Mouse (Mus musculus) midbrain, embryonic 12.5 days (tissue): ENCODE data around the gene Vwa7. TPM values are rescaled to one million over a fixed set of nuclear protein-coding genes. Genes with fewer than 3 reads are reported as not detected.

Experiments
- ATAC-seq: fragments of 200-750 bp; cut with Nextera tagmentation; 2 replicates; pipeline ENCODE4 v1.8.0; 2017; ENCODE audit warnings: low read depth, moderate TSS enrichment, moderate library complexity; ENCODE audit not compliant: low FRiP score
- H3K27ac ChIP-seq: fragments of 300-500 bp; sonication (generic); replicated peaks from 2 replicates; pipeline ENCODE4 v1.5.1; 2016; ENCODE audit warnings: mild to moderate bottlenecking
- H3K27me3 ChIP-seq: fragments of 300-500 bp; sonication (generic); 2 replicates; pipeline ENCODE4 v1.6.1; 2016; ENCODE audit warnings: mild to moderate bottlenecking
- H3K36me3 ChIP-seq: fragments of 300-500 bp; sonication (generic); 2 replicates; pipeline ENCODE4 v1.6.1; 2016
- H3K4me1 ChIP-seq: fragments of 300-500 bp; sonication (generic); 2 replicates; pipeline ENCODE4 v1.6.1; 2016
- H3K4me2 ChIP-seq: fragments of 300-500 bp; sonication (generic); replicated peaks from 2 replicates; pipeline ENCODE4 v1.6.1; 2016; ENCODE audit warnings: mild to moderate bottlenecking, moderate library complexity
- H3K4me3 ChIP-seq: fragments of 300-500 bp; sonication (generic); 2 replicates; pipeline ENCODE4 v1.5.1; 2016; ENCODE audit warnings: mild to moderate bottlenecking
- H3K9ac ChIP-seq: fragments of 300-500 bp; sonication (generic); replicated peaks from 2 replicates; pipeline ENCODE4 v1.6.1; 2016; ENCODE audit warnings: mild to moderate bottlenecking, moderate library complexity
- H3K9me3 ChIP-seq: fragments of 300-500 bp; sonication (generic); 2 replicates; pipeline ENCODE4 v1.6.1; 2016; ENCODE audit warnings: mild to moderate bottlenecking
- WGBS: fragments of 180-500 bp; shearing (Covaris S2); methylation state at CpG from one replicate; pipeline ENCODE4 v1.1.7; 2016; 5-methylcytosine and 5-hydroxymethylcytosine counted together
- polyA plus RNA-seq: library from polyadenylated mRNA; unstranded; fragments of >200 nt; fragmentation: Nextera tagmentation; extraction: Ambion mirVana; gene quantifications from 2 replicates; pipeline ENCODE4 v1.2.1, GENCODE M21; 2016

The Vwa7 gene
- polyA plus RNA-seq, 1 experiment from 2014 or later: 0.23 TPM

- Histone ChIP-seq H3K36me3 (peaks cover 71% of the 10 kb centered on the region), H3K4me3 (no peak overlapping the region), H3K27ac (no peak overlapping the region), H3K9ac (no peak overlapping the region), H3K27me3 (no peaks in the 10 kb centered on the region), H3K4me2 (no peak overlapping the region), H3K4me1 (no peaks in the 10 kb centered on the region), H3K9me3 (no peaks in the 10 kb centered on the region)
- ATAC-seq: no peak
- 94% methylated on average over 16 of the region's 16 CpGs for WGBS
Observed at GRCm38 (mm10) chr17:35015296-35015695, 1.1 kb upstream of the Vwa7 start.

GRCm38 (mm10) chr17:35016791-35017705 is 669 bp downstream of the Vwa7 start:
- Histone ChIP-seq H3K27me3 (no peaks in the 10 kb centered on the region), H3K4me1 (peaks cover 9% of the 10 kb centered on the region; the same call in 1 of the 2 replicates), H3K27ac (no peak overlapping the region), H3K9ac (no peak overlapping the region), H3K9me3 (no peaks in the 10 kb centered on the region), H3K4me2 (no peak overlapping the region), H3K36me3 (peaks cover 53% of the 10 kb centered on the region), H3K4me3 (no peak overlapping the region)
- WGBS: 83% methylated on average over 10 of the region's 10 CpGs
- no peak for ATAC-seq

- Histone ChIP-seq H3K9ac (no peak overlapping the region), H3K27ac (no peak overlapping the region), H3K36me3 (peaks cover 47% of the 10 kb centered on the region), H3K27me3 (no peaks in the 10 kb centered on the region), H3K4me2 (no peak overlapping the region), H3K4me1 (peaks cover 9% of the 10 kb centered on the region; the same call in 1 of the 2 replicates), H3K4me3 (no peak overlapping the region), H3K9me3 (no peaks in the 10 kb centered on the region)
- WGBS: 73% methylated on average over 14 of the region's 14 CpGs
- ATAC-seq: no peak
Observed at GRCm38 (mm10) chr17:35017706-35018030, 1.3 kb downstream of the Vwa7 start.

GRCm38 (mm10) chr17:35018171-35018570 is 1.8 kb downstream of the Vwa7 start:
- H3K4me1 ChIP-seq: peaks cover 9% of the 10 kb centered on the region; the same call in 1 of the 2 replicates
- 83% methylated on average over 3 of the region's 3 CpGs for WGBS
- no peak overlapping the region for H3K4me3 ChIP-seq
- no peak overlapping the region for H3K9ac ChIP-seq
- no peak overlapping the region for H3K27ac ChIP-seq
- H3K9me3 ChIP-seq: no peaks in the 10 kb centered on the region
- H3K4me2 ChIP-seq: no peak overlapping the region
- no peaks in the 10 kb centered on the region for H3K27me3 ChIP-seq
- ATAC-seq: no peak
- H3K36me3 ChIP-seq: peaks cover 42% of the 10 kb centered on the region

DNA sequence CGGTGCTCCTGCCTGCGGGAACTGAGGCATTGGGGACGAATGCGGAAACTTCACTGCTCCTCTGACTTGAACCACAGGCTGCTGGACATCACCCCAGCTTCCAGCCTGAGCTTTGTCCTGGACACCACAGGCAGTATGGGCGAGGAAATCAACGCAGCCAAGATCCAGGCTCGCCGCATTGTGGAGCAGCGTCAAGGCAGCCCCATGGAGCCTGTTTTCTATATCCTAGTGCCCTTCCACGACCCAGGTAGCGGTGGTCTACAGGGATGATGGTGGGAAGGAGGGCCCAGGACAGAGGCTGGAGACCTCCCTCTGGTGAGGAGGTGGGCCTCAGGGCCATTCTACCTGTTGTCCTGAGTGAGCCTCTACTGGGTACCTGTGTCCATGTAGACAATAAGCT is 3.5 kb downstream of the Vwa7 start:
- H3K36me3 ChIP-seq: peaks cover 25% of the 10 kb centered on the region
- H3K4me2 ChIP-seq: no peak overlapping the region
- H3K9me3 ChIP-seq: no peaks in the 10 kb centered on the region
- H3K4me3 ChIP-seq: no peak overlapping the region
- no peak overlapping the region for H3K27ac ChIP-seq
- no peak overlapping the region for H3K9ac ChIP-seq
- no peak for ATAC-seq
- 76% methylated on average over 11 of the region's 11 CpGs for WGBS
- peaks cover 9% of the 10 kb centered on the region; the same call in 1 of the 2 replicates for H3K4me1 ChIP-seq
- H3K27me3 ChIP-seq: no peaks in the 10 kb centered on the region

- Histone ChIP-seq H3K4me2 (no peak overlapping the region), H3K9me3 (no peaks in the 10 kb centered on the region), H3K9ac (no peak overlapping the region), H3K27ac (no peak overlapping the region), H3K27me3 (no peaks in the 10 kb centered on the region), H3K36me3 (peaks cover 18% of the 10 kb centered on the region), H3K4me3 (no peak overlapping the region), H3K4me1 (peaks cover 9% of the 10 kb centered on the region; the same call in 1 of the 2 replicates)
- 81% methylated on average over 8 of the region's 8 CpGs for WGBS
- ATAC-seq: no peak
Observed at GRCm38 (mm10) chr17:35020551-35020950, 4.2 kb downstream of the Vwa7 start.

- H3K36me3 ChIP-seq: peaks cover 11% of the 10 kb centered on the region
- peak overlapping the region; percentile 20; the same call in 1 of the 2 replicates for H3K9ac ChIP-seq
- peak; percentile 61 for ATAC-seq
- H3K27ac ChIP-seq: peak overlapping the region; percentile 42; the same call in 1 of the 2 replicates
- peaks cover 14% of the 10 kb centered on the region for H3K4me1 ChIP-seq
- no peak overlapping the region for H3K4me3 ChIP-seq
- no peaks in the 10 kb centered on the region for H3K9me3 ChIP-seq
- WGBS: 4% methylated on average over 17 of the region's 17 CpGs
- H3K4me2 ChIP-seq: peak overlapping the region; percentile 30
- no peaks in the 10 kb centered on the region for H3K27me3 ChIP-seq
Observed at GRCm38 (mm10) chr17:35021163-35021808, 4.9 kb downstream of the Vwa7 start.

DNA sequence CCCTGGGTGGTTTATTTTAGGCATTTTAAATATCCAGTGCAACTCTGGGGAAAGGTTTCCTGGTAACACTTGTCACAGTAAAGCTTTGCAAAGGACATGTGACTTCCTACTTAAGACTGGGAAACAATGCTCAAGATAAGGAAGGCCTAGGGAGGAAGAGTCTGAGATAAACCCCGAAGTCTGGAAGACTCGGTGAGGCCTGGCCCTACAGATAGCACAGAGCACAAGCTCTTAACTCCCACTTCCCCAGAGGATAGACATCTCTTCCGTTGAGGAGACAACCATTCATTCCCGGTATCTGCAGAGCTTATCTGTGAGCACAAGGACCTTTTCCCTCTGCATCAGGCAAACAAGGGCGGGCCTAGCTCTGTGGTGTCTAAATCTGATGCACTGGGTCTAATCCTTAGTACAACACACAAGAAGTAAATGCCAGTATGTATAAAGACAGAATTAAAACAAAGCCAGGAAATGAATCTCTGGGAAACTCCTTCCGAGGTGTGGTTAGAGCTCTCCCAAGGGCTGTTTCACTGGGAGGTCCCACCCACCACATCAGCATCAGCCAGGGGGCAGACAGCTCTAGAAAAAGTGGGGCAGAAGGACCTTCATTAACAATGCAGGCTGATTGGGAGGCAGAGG is 5.6 kb downstream of the Vwa7 start:
- Histone ChIP-seq H3K36me3 (peaks cover 4% of the 10 kb centered on the region; the same call in 1 of the 2 replicates), H3K9me3 (no peaks in the 10 kb centered on the region), H3K4me3 (no peak overlapping the region), H3K27me3 (no peaks in the 10 kb centered on the region), H3K4me1 (peaks cover 18% of the 10 kb centered on the region), H3K27ac (0 out of 2 replicates have a peak overlapping the region, but pooled peaks have one; percentile 42), H3K4me2 (peak overlapping the region; percentile 30; the same call in 1 of the 2 replicates), H3K9ac (peak overlapping the region; percentile 20; the same call in 1 of the 2 replicates)
- no peak for ATAC-seq
- WGBS: 48% methylated on average over 6 of the region's 6 CpGs

DNA sequence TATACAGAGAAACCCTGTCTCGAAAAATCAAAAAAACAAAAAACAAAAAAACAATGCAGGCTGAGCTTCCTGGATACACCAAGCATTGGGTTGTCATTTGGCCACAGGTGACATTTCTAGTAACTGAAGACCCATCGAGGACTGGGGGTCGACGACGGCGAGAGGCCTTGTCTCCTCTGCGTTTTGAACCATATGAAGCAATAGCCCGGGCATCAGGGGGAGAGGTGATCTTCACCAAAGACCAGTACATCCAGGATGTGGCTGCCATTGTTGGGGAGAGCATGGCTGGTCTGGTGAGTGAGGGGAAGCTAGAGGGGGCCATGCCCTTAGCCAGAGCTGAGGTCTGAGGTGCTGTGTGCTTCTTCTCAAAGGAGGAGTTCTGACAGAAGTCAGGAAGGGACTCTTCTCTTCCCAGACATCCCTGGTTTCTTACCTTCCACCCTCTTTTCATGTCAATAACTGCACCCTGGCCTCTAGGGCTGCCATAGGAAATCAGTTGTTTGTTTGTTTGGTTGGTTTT is 6.2 kb downstream of the Vwa7 start:
- Histone ChIP-seq H3K4me1 (peaks cover 24% of the 10 kb centered on the region), H3K4me2 (no peak overlapping the region)
- WGBS: 96% methylated on average over 8 of the region's 8 CpGs

DNA sequence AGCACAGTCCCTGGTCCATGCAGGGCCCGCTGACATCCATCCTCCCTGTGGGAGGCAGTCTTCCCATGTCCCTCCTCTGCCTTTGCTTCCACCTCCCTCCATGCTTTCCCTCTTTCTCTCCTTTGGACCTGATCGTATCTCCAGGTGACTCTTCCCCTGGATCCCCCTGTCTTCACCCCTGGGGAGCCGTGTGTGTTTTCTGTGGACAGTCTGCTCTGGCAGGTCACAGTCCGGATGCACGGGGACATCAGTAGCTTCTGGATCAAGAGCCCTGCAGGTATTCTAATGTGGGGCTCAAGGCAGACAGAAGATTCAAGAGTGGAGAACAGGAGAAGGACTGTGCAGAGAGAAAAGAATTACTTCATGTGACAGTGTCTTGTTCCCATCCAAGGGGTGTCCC is 6.8 kb downstream of the Vwa7 start:
- Histone ChIP-seq H3K4me1 (peaks cover 27% of the 10 kb centered on the region), H3K9me3 (no peaks in the 10 kb centered on the region), H3K4me2 (no peak overlapping the region), H3K9ac (no peak overlapping the region), H3K27me3 (no peaks in the 10 kb centered on the region), H3K27ac (no peak overlapping the region), H3K36me3 (no peaks in the 10 kb centered on the region), H3K4me3 (no peak overlapping the region)
- ATAC-seq: no peak
- WGBS: 93% methylated on average over 5 of the region's 5 CpGs

More for the DNA sequence above, 6.2 kb downstream of the Vwa7 start:
- Histone ChIP-seq H3K4me3 (no peak overlapping the region), H3K36me3 (no peaks in the 10 kb centered on the region), H3K9ac (no peak overlapping the region), H3K9me3 (no peaks in the 10 kb centered on the region), H3K27ac (no peak overlapping the region), H3K27me3 (no peaks in the 10 kb centered on the region)
- ATAC-seq: no peak

DNA sequence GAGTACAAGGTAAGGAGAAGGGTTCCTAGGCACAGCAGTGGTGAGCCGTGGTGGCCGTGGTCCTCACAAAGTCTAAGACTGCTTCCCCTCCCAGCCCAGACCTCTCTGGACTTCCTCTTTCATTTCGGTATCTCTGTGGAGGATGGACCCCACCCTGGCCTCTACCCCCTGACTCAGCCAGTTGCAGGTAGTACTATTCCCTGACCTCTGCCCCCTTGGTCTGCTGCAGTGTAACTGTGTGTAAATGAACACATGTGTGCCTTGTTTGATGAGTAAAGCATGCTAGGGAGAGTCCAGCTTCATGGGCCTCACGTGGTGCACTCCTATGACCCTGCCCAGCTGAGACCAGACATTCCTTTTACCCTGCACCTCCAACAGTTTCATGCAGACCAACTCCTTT is 7.4 kb downstream of the Vwa7 start:
- ATAC-seq: no peak
- Histone ChIP-seq H3K4me2 (no peak overlapping the region), H3K9ac (no peak overlapping the region), H3K9me3 (no peaks in the 10 kb centered on the region), H3K36me3 (no peaks in the 10 kb centered on the region), H3K4me1 (peaks cover 29% of the 10 kb centered on the region), H3K27ac (no peak overlapping the region), H3K27me3 (no peaks in the 10 kb centered on the region), H3K4me3 (no peak overlapping the region)
- WGBS: 76% methylated on average over 4 of the region's 4 CpGs
